Mouse (Mus musculus): ENCODE results near the gene Spocd1. TPM values are rescaled to one million over a fixed set of nuclear protein-coding genes. Genes with fewer than 3 reads are reported as not detected.

Spocd1 gene
- 0.04 TPM in 2 replicates for total RNA-seq (2012; rRNA removed)
- 0.07 TPM in 1 of 2 replicates, not detected in the other for total RNA-seq (2014; rRNA removed)
- polyA plus RNA-seq (2012; ENCODE audit: insufficient read length, low read depth) = 0.08 TPM in 1 of 2 replicates, not detected in the other

DNA sequence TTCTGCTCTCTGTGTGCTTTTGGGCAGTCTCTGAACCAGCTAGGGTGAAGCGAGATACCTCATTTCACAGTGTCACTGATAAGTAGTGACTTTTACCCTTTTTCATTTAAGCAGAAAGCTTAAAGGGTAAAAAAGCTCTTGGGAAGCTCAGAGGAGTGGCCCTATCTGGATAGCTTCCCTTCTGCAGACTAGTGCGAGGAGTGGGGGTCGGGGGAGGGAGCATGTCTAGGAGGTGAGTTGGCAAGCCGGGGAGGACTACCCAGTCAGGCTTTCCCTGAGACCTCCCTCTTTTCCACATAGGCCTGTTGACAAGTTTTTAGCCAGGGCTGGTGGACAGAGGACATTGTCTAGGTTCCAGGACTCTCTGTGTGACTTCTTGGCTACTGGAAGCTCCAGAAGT, at the start of gene Spocd1:
Gene Spocd1 (plus strand): TSS at position 301 of the 400 bp plus-strand sequence.
- peak within 1 kb of the TSS in 2 of 3 experiments; percentile 7 to 20 for H3K4me3 ChIP-seq (replicated peaks in 1 of 3; ENCODE audit: low read depth in 2 of 3, low read length in 2 of 3, poor library complexity in 1 of 3)

DNA sequence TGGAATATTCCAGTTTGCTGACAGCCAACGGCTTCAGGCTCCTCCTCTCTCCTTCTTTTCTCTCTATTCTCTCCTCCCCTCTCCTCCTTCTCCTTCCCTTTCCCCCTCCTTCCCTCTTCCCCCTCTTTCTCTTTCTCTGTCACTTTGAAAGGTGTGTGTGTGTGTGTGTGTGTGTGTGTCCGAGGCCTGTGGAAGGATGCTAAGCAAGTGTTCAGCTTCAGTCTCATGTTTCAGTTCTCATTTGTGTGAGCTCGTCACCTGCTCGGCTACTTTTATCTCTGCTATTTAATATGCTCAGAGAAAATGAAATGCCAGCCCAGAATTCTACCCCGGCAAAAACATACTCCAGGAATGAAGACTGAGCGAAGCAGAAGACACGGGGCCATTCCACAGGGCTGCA, 48.4 kb upstream of the Spocd1 start:
- in situ Hi-C loops (cut with MboI; ENCODE audit: low pct_ligation_motif_present, low pct_unique_long_range_greater_than_20kb, low sequenced_read_pairs) = loop anchor here (5.0 kb wide), 1 partner anchor 42 kb away; no protein-coding TSS in a partner anchor
- TF ChIP-seq UBTF (IDR thresholded peaks at IDR 0.05; ENCODE audit: low read depth, low read length) (no peak), ELF1 (IDR thresholded peaks at IDR 0.05; ENCODE audit: low read depth, low read length) (0 out of 2 replicates have a peak, but pooled peaks have one; percentile 10), TCF12 (IDR thresholded peaks at IDR 0.05; ENCODE audit: low read depth, low read length) (peak; percentile 51; the same call in 1 of the 2 replicates), BHLHE40 (IDR thresholded peaks at IDR 0.05; ENCODE audit: low read depth, low read length) (peak; percentile 69), IRF4 (IDR thresholded peaks at IDR 0.05; ENCODE audit: low read depth, low read length) (peak; percentile 54)
- peak overlapping the region; percentile 39; the same call in 1 of the 2 replicates for H3K4me2 ChIP-seq (ENCODE audit: insufficient read depth, low read depth, poor library complexity, severe bottlenecking)
- no peaks in the 10 kb centered on the region for H3K27me3 ChIP-seq (replicated peaks)
- DNase-seq (ENCODE audit: extremely low read depth) = no peak
- H3K27ac ChIP-seq (ENCODE audit: insufficient read depth, low read depth) = peak overlapping the region; percentile 18; the same call in 1 of the 2 replicates
- dilution Hi-C loops (cut with MboI; ENCODE audit: extremely low pct_ligation_motif_present, extremely low pct_unique_long_range_greater_than_20kb, low sequenced_read_pairs) = no loop called here
- peak overlapping the region; percentile 23; the same call in 1 of the 2 replicates for H3K9ac ChIP-seq (ENCODE audit: insufficient read depth, low read depth)
- H3K79me2 ChIP-seq (replicated peaks; ENCODE audit: control insufficient read depth, extremely low read depth, insufficient read depth, poor library complexity, severe bottlenecking) = no peaks in the 10 kb centered on the region
- no peaks in the 10 kb centered on the region for H3K36me3 ChIP-seq (replicated peaks in 1 of 2; ENCODE audit: control insufficient read depth in 1 of 2, insufficient read depth in 1 of 2, low read length in 1 of 2)
- H3K9me3 ChIP-seq (replicated peaks; ENCODE audit: low read length) = no peaks in the 10 kb centered on the region
- no peak overlapping the region for H3K4me3 ChIP-seq (replicated peaks in 1 of 3; ENCODE audit: low read depth in 2 of 3, low read length in 2 of 3, poor library complexity in 1 of 3)
- H3K4me1 ChIP-seq (ENCODE audit: control insufficient read depth in 1 of 2, insufficient read depth in 2 of 2) = peaks cover 29 to 58% of the 10 kb centered on the region in 2 experiments

More for the DNA sequence above, at the start of gene Spocd1:
- no peak for DNase-seq (ENCODE audit: extremely low read depth)
- dilution Hi-C loops (cut with MboI; ENCODE audit: extremely low pct_ligation_motif_present, extremely low pct_unique_long_range_greater_than_20kb, low sequenced_read_pairs) (no loop called here), in situ Hi-C loops (cut with MboI; ENCODE audit: low pct_ligation_motif_present, low pct_unique_long_range_greater_than_20kb, low sequenced_read_pairs) (loop anchor here (5.0 kb wide), 1 partner anchor 77 kb away; no protein-coding TSS in a partner anchor)
- H3K9ac ChIP-seq (ENCODE audit: insufficient read depth, low read depth) = no peak within 1 kb of the TSS
- H3K4me1 ChIP-seq (ENCODE audit: control insufficient read depth in 1 of 2, insufficient read depth in 2 of 2) = peaks cover 9 to 29% of the 10 kb centered on the region in 2 experiments
- peak within 1 kb of the TSS; percentile 58; the same call in 1 of the 2 replicates for H3K4me2 ChIP-seq (ENCODE audit: insufficient read depth, low read depth, poor library complexity, severe bottlenecking)
- no peak within 1 kb of the TSS for H3K27ac ChIP-seq (ENCODE audit: insufficient read depth, low read depth)
- H3K79me2 ChIP-seq (replicated peaks; ENCODE audit: control insufficient read depth, extremely low read depth, insufficient read depth, poor library complexity, severe bottlenecking) = no peaks in the 10 kb centered on the region
- H3K27me3 ChIP-seq (replicated peaks) = peaks cover 3% of the 10 kb centered on the region
- peaks cover 10% of the 10 kb centered on the region for H3K9me3 ChIP-seq (replicated peaks; ENCODE audit: low read length)
- TF ChIP-seq USF1 (IDR thresholded peaks at IDR 0.05; ENCODE audit: low read depth, low read length) (no peak), JUND (conservative IDR thresholded peaks at IDR 0.05; ENCODE audit: low read depth, low read length) (no peak), BHLHE40 (IDR thresholded peaks at IDR 0.05; ENCODE audit: low read depth, low read length) (no peak), NRF1 (IDR thresholded peaks at IDR 0.05; ENCODE audit: low read depth, low read length) (no peak), MYC (IDR thresholded peaks at IDR 0.05; ENCODE audit: low read depth, low read length) (no peak)
- no peaks in the 10 kb centered on the region for H3K36me3 ChIP-seq (replicated peaks in 1 of 2; ENCODE audit: control insufficient read depth in 1 of 2, insufficient read depth in 1 of 2, low read length in 1 of 2)

DNA sequence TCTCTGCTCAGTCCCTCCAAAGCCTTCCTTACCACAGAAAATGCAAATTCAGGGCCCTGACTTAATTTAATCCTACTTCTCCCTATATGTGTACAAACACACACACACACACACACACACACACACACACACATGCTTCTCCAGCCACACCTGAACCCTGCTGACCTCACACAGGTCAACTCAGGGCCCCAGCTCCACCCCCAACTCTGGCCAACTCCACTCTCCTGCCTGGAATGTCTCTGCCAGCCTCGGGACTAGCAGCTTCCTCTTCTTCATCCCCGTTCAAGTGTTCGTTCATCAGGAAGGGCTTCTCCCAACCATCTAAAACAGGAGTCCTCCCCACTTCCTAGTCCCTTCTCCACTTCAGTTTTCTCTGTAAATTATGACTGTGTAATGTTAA, 47.4 kb upstream of the Spocd1 start:
- H3K79me2 ChIP-seq (replicated peaks; ENCODE audit: control insufficient read depth, extremely low read depth, insufficient read depth, poor library complexity, severe bottlenecking) = no peaks in the 10 kb centered on the region
- peaks cover 29 to 58% of the 10 kb centered on the region in 2 experiments for H3K4me1 ChIP-seq (ENCODE audit: control insufficient read depth in 1 of 2, insufficient read depth in 2 of 2)
- dilution Hi-C loops (cut with MboI; ENCODE audit: extremely low pct_ligation_motif_present, extremely low pct_unique_long_range_greater_than_20kb, low sequenced_read_pairs) (no loop called here), in situ Hi-C loops (cut with MboI; ENCODE audit: low pct_ligation_motif_present, low pct_unique_long_range_greater_than_20kb, low sequenced_read_pairs) (loop anchor here (5.0 kb wide), 1 partner anchor 41 kb away; no protein-coding TSS in a partner anchor)
- TF ChIP-seq MAX (IDR thresholded peaks at IDR 0.05; ENCODE audit: low read length) = no peak
- no peak for TF ChIP-seq UBTF (IDR thresholded peaks at IDR 0.05; ENCODE audit: low read depth, low read length)
- no peak for TF ChIP-seq NRF1 (IDR thresholded peaks at IDR 0.05; ENCODE audit: low read depth, low read length)
- 0 out of 2 replicates have a peak, but pooled peaks have one; percentile 33 for TF ChIP-seq MAZ (IDR thresholded peaks at IDR 0.05; ENCODE audit: low read depth, low read length)
- no peak for TF ChIP-seq MYC (IDR thresholded peaks at IDR 0.05; ENCODE audit: low read depth, low read length)
- H3K27me3 ChIP-seq (replicated peaks) = no peaks in the 10 kb centered on the region
- H3K4me2 ChIP-seq (ENCODE audit: insufficient read depth, low read depth, poor library complexity, severe bottlenecking) = peak overlapping the region; percentile 85; the same call in 1 of the 2 replicates
- H3K27ac ChIP-seq (ENCODE audit: insufficient read depth, low read depth) = peak overlapping the region; percentile 61
- no peaks in the 10 kb centered on the region for H3K36me3 ChIP-seq (replicated peaks in 1 of 2; ENCODE audit: control insufficient read depth in 1 of 2, insufficient read depth in 1 of 2, low read length in 1 of 2)
- H3K9me3 ChIP-seq (replicated peaks; ENCODE audit: low read length) = no peaks in the 10 kb centered on the region
- no peak for DNase-seq (ENCODE audit: extremely low read depth)
- 0 out of 2 replicates have a peak overlapping the region, but pooled peaks have one; percentile 48 for H3K9ac ChIP-seq (ENCODE audit: insufficient read depth, low read depth)
- H3K4me3 ChIP-seq (replicated peaks in 1 of 3; ENCODE audit: low read depth in 2 of 3, low read length in 2 of 3, poor library complexity in 1 of 3) = no peak overlapping the region

Measured in CH12.LX (cell line).